Mouse (Mus musculus) cortical plate, adult 2 months (tissue): Measurements from ENCODE around the gene Gm44502. TPM values are rescaled to one million over a fixed set of nuclear protein-coding genes. Genes with fewer than 3 reads are reported as not detected.

ENCODE experiments used
- H3K27ac ChIP-seq: fragments of 200-500 bp; 2 replicates; pipeline ENCODE4 v1.5.1; 2012; ENCODE audit warnings: low read length, control low read depth, inconsistent platforms; ENCODE audit not compliant: insufficient read depth
- H3K4me1 ChIP-seq: fragments of 200-500 bp; 2 replicates; pipeline ENCODE4 v1.6.1; 2011; ENCODE audit warnings: low read length; ENCODE audit not compliant: control insufficient read depth, insufficient read depth
- H3K4me3 ChIP-seq: fragments of 200-500 bp; 2 replicates; pipeline ENCODE4 v1.5.1; 2011; ENCODE audit warnings: mild to moderate bottlenecking, low read length, control low read depth; ENCODE audit not compliant: insufficient read depth
- CTCF ChIP-seq: fragments of 200-500 bp; IDR thresholded peaks from 2 replicates; pipeline ENCODE4 v1.5.1; 2011; ENCODE audit warnings: mild to moderate bottlenecking, control low read depth, low read length; ENCODE audit not compliant: insufficient read depth; ENCODE audit errors: extremely low read depth
- POLR2A ChIP-seq: fragments of 200-500 bp; IDR thresholded peaks from 2 replicates; pipeline ENCODE4 v1.6.1; 2011; ENCODE audit warnings: mild to moderate bottlenecking, low read length, control low read depth; ENCODE audit not compliant: insufficient read depth; ENCODE audit errors: extremely low read depth
- polyA plus RNA-seq: library from polyadenylated mRNA; depleted of rRNA; stranded (reverse); fragments of >200 nt; gene quantifications from 2 replicates; pipeline ENCODE4 v1.2.3, GENCODE M21; 2012

Gene Gm44502
- polyA plus RNA-seq, 1 experiment: 0.08 TPM

DNA sequence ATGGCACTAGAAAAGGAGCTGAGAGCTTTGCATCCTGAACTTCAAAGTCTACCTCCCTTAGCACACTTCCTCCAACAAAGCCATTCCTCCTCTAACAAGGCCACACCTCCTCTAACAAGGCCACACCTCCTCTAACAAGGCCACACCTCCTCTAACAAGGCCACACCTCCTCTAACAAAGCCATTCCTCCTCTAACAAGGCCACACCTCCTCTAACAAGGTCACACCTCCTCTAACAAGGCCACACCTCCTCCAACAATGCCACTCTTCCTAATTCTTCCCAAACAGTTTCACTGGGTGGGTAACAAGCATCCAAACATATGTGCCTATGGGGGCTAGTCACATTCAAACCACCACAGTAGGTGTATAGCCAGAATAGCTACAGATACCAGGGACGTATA, 27.0 kb downstream of the Gm44502 start:
- TF ChIP-seq POLR2A: no peak
- no peak for TF ChIP-seq CTCF
- no peak overlapping the region for H3K4me3 ChIP-seq
- H3K27ac ChIP-seq: no peak overlapping the region
- no peaks in the 10 kb centered on the region for H3K4me1 ChIP-seq

DNA sequence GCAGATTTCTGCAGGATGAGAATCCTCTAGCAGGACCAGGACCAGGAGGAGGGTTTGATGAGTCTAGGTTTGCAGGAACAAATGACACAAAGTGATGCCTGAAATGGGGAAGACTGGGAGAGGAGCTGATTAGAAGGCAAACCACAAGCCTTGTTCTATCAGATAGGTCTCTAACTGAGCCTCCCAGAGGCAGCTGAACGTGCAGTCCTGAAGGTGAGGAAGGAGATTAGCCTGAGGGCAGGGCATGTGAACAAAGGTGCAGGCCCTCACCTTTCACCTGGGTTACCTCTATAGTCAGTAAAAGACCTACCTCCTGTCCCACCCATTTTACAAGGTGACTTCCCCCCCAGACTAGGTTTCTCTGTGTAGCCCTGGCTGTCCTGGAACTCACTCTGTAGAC, 29.8 kb downstream of the Gm44502 start:
- Histone ChIP-seq H3K27ac (no peak overlapping the region), H3K4me3 (no peak overlapping the region), H3K4me1 (no peaks in the 10 kb centered on the region)
- TF ChIP-seq CTCF: no peak
- no peak for TF ChIP-seq POLR2A

DNA sequence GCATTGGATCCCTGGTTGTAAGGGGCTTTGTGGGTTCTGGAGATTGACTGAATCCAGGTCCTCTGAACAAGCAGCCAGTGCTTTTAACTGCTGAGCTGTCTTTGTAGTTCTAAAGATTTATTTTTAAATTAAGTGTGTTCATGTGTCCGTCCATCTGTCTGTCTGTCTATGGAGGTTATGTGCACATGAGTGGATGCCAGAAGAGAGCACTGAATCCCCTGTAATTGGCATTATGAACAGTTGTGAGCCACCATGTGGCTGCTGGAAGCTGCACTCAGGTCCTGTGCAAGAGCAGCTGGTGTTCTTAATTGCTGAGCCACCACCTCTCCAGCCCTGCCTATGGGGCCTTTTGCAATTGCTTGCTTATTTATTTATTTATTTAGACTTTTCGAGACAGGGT, 31.4 kb downstream of the Gm44502 start:
- H3K27ac ChIP-seq: no peak overlapping the region
- TF ChIP-seq CTCF (no peak), POLR2A (no peak)
- H3K4me3 ChIP-seq: no peak overlapping the region
- H3K4me1 ChIP-seq: no peaks in the 10 kb centered on the region

GRCm38 (mm10) chr15:89396883-89397282, 32.6 kb downstream of the Gm44502 start:
- Histone ChIP-seq H3K4me3 (no peak overlapping the region), H3K4me1 (no peaks in the 10 kb centered on the region), H3K27ac (no peak overlapping the region)
- TF ChIP-seq POLR2A: no peak
- TF ChIP-seq CTCF: no peak

- Histone ChIP-seq H3K4me3 (no peak overlapping the region), H3K27ac (no peak overlapping the region), H3K4me1 (no peaks in the 10 kb centered on the region)
- no peak for TF ChIP-seq POLR2A
- no peak for TF ChIP-seq CTCF
Measured at GRCm38 (mm10) chr15:89390081-89390480, 39.4 kb downstream of the Gm44502 start.

GRCm38 (mm10) chr15:89387127-89387526, 42.4 kb downstream of the Gm44502 start:
- Histone ChIP-seq H3K27ac (no peak overlapping the region), H3K4me1 (no peaks in the 10 kb centered on the region), H3K4me3 (no peak overlapping the region)
- no peak for TF ChIP-seq CTCF
- no peak for TF ChIP-seq POLR2A

GRCm38 (mm10) chr15:89384617-89385016, 44.9 kb downstream of the Gm44502 start, which contains the start of gene Klhdc7b:
Gene Klhdc7b (plus strand): TSS chr15:89384917.
- no peak for TF ChIP-seq CTCF
- no peaks in the 10 kb centered on the region for H3K4me1 ChIP-seq
- no peak within 1 kb of the TSS for H3K4me3 ChIP-seq
- H3K27ac ChIP-seq: no peak within 1 kb of the TSS

GRCm38 (mm10) chr15:89379429-89379828, 50.1 kb downstream of the Gm44502 start:
- no peak for TF ChIP-seq POLR2A
- no peak for TF ChIP-seq CTCF
- no peak overlapping the region for H3K27ac ChIP-seq
- H3K4me3 ChIP-seq: peak overlapping the region; percentile 44; the same call in 1 of the 2 replicates
- no peaks in the 10 kb centered on the region for H3K4me1 ChIP-seq

GRCm38 (mm10) chr15:89378831-89379401, 50.6 kb downstream of the Gm44502 start, which contains the start of gene Odf3b:
Gene Odf3b (minus strand): TSS chr15:89379282.
- Histone ChIP-seq H3K4me1 (no peaks in the 10 kb centered on the region), H3K4me3 (peak within 1 kb of the TSS; percentile 44), H3K27ac (no peak within 1 kb of the TSS)
- no peak for TF ChIP-seq CTCF
- TF ChIP-seq POLR2A: no peak

- H3K4me3 ChIP-seq: peak overlapping the region; percentile 44
- TF ChIP-seq CTCF: no peak
- TF ChIP-seq POLR2A: no peak
- no peak overlapping the region for H3K27ac ChIP-seq
- no peaks in the 10 kb centered on the region for H3K4me1 ChIP-seq
Measured at GRCm38 (mm10) chr15:89377938-89378828, 51.3 kb downstream of the Gm44502 start.
